9 mouse cellular contexts compared by ENCODE assay signal in genomic region chr13:41134901-41135300, GRCm38 (mm10). TPM values are rescaled to one million over a fixed set of nuclear protein-coding genes. Genes with fewer than 3 reads are reported as not detected.
A peak's percentile ranks its signal among the peaks of the same experiment; 100 is the strongest.
DNase-seq lines count a peak whose midpoint lies in the region; ATAC-seq and TF ChIP-seq lines count a peak whose summit lies in the region.
"Had no signal": no experiment of that assay in that cellular context is flagged by ENCODE, and none has a peak within 500 bp of the region (broad histone marks: within the 10 kb centered on the region; RNA-seq: fewer than 3 reads in every experiment).

No protein-coding gene starts in this region.

- no peak for ATAC-seq in midbrain, postnatal 0 days (ENCODE audit: low FRiP score)

- H3K9me3 ChIP-seq in midbrain, postnatal 0 days (ENCODE audit: low read length) = no peaks in the 10 kb centered on the region

- peak; percentile 31 to 47 for DNase-seq in heart, adult 2 months
- no peak for DNase-seq in heart, postnatal 25 days (ENCODE audit: low spot score)
- peak; percentile 21 for DNase-seq in MEL-GATA-1-ER (ENCODE audit: extremely low read depth, low read depth)
- peak; percentile 43 to 62 for DNase-seq in cerebellum, adult 18-20 months
- DNase-seq in gastrocnemius, postnatal 25 days = peak; percentile 12
- DNase-seq in layer of hippocampus, postnatal 36 days = peak; percentile 26 to 43
- DNase-seq in midbrain, postnatal 0 days (ENCODE audit: low spot score) = peak; percentile 87
- peak; percentile 85 for DNase-seq in testis, postnatal 10 days (ENCODE audit: low spot score)

- TF ChIP-seq POLR2A in heart, adult 2 months (IDR thresholded peaks at IDR 0.05; ENCODE audit: insufficient read depth, low read depth, low read length) = no peak

- H3K9ac ChIP-seq in heart, adult 2 months (ENCODE audit: low read depth, low read length) = no peak overlapping the region
- H3K9ac ChIP-seq in midbrain, postnatal 0 days (replicated peaks; ENCODE audit: low read length, poor library complexity, severe bottlenecking) = no peak overlapping the region

- H3K4me3 ChIP-seq in heart, adult 2 months = no peak overlapping the region
- H3K4me3 ChIP-seq in midbrain, postnatal 0 days (ENCODE audit: low read depth, low read length) = no peak overlapping the region

- H3K79me2 ChIP-seq in heart, adult 2 months (replicated peaks; ENCODE audit: control insufficient read depth, insufficient read depth, low read length) = no peaks in the 10 kb centered on the region

- no peaks in the 10 kb centered on the region for H3K36me3 ChIP-seq in heart, adult 2 months (ENCODE audit: control insufficient read depth, insufficient read depth, low read length)
- no peaks in the 10 kb centered on the region for H3K36me3 ChIP-seq in midbrain, postnatal 0 days (ENCODE audit: insufficient read depth, low read length)

- TF ChIP-seq EP300 in heart, adult 2 months (IDR thresholded peaks at IDR 0.05; ENCODE audit: insufficient read depth, low read depth, low read length) = no peak

- no peak overlapping the region for H3K4me2 ChIP-seq in midbrain, postnatal 0 days (ENCODE audit: low read depth, low read length, poor library complexity, severe bottlenecking)

- H3K27me3 ChIP-seq in heart, adult 2 months (ENCODE audit: control insufficient read depth, insufficient read depth, low read length) = no peaks in the 10 kb centered on the region; the same call in 1 of the 2 replicates
- H3K27me3 ChIP-seq in midbrain, postnatal 0 days (ENCODE audit: insufficient read depth, low read length) = no peaks in the 10 kb centered on the region; the same call in 1 of the 2 replicates

- WGBS in heart, adult 2 months = 8% methylated on average over 6 of the region's 6 CpGs
- 6% methylated on average over 6 of the region's 6 CpGs for WGBS in midbrain, postnatal 0 days

- no peaks in the 10 kb centered on the region for H3K4me1 ChIP-seq in heart, adult 2 months (ENCODE audit: control insufficient read depth, insufficient read depth, low read length)
- H3K4me1 ChIP-seq in midbrain, postnatal 0 days (ENCODE audit: insufficient read depth, low read length) = no peaks in the 10 kb centered on the region

- intact Hi-C loops in heart, adult 2 months (cut with DNase I) = loop anchor here (1.0 kb wide), 1 partner anchor 103 kb away; no protein-coding TSS in a partner anchor
- intact Hi-C loops in heart, postnatal 25 days (cut with DNase I) = no loop called here

- no peak overlapping the region for H3K27ac ChIP-seq in heart, adult 2 months
- no peak overlapping the region for H3K27ac ChIP-seq in midbrain, postnatal 0 days (ENCODE audit: low read depth, low read length)

- peak; percentile 83 for TF ChIP-seq CTCF in heart, adult 2 months (IDR thresholded peaks at IDR 0.05)
- TF ChIP-seq CTCF in midbrain, postnatal 0 days (IDR thresholded peaks at IDR 0.05) = peak; percentile 86

RNA-seq across cellular contexts. Expression of gene Sycp2l, which starts 20.8 kb away (rescaled TPM):
- not detected for total RNA-seq in heart, adult 2 months (2021)
- polyA plus RNA-seq in heart, adult 2 months (2012; rRNA removed) = not detected in 2 replicates
- total RNA-seq in heart, postnatal 25 days (2021) = not detected
- under 1 TPM in 1 of 2 experiments, not detected in 1; 0.13 TPM for total RNA-seq in gastrocnemius, postnatal 25 days (2021)
- not detected for total RNA-seq in layer of hippocampus, postnatal 36 days (2021)
- total RNA-seq in midbrain, postnatal 0 days (2014; rRNA removed) = 0.16 TPM in 1 of 2 replicates, not detected in the other
- not detected in 2 replicates for polyA plus RNA-seq in midbrain, postnatal 0 days (2015; fragmentation: Nextera tagmentation; extraction: Ambion mirVana)
- polyA plus RNA-seq: lung, embryonic 16.5 days had no signal

RNA-seq across cellular contexts. Expression of gene Gcm2, which starts 24.1 kb away (rescaled TPM):
- total RNA-seq in heart, adult 2 months (2021) = not detected
- polyA plus RNA-seq in heart, adult 2 months (2012; rRNA removed) = not detected in 2 replicates
- not detected for total RNA-seq in heart, postnatal 25 days (2021)
- total RNA-seq in gastrocnemius, postnatal 25 days (2021) = not detected
- total RNA-seq in layer of hippocampus, postnatal 36 days (2021) = not detected
- not detected in 2 replicates for total RNA-seq in midbrain, postnatal 0 days (2014; rRNA removed)
- not detected in 2 replicates for polyA plus RNA-seq in midbrain, postnatal 0 days (2015; fragmentation: Nextera tagmentation; extraction: Ambion mirVana)
- polyA plus RNA-seq: lung, embryonic 16.5 days had no signal

RNA-seq across cellular contexts. Expression of gene Mak, which starts 55.4 kb away (rescaled TPM):
- not detected for total RNA-seq in heart, adult 2 months (2021)
- 0.25 TPM in 1 of 2 replicates, not detected in the other for polyA plus RNA-seq in heart, adult 2 months (2012; rRNA removed)
- total RNA-seq in heart, postnatal 25 days (2021) = not detected
- not detected for total RNA-seq in gastrocnemius, postnatal 25 days (2021)
- total RNA-seq in layer of hippocampus, postnatal 36 days (2021) = 1 to 10 TPM in 1 of 2 experiments, under 1 TPM in 1; 0.52 to 1.0 TPM
- 1.1 and 2.3 TPM in 2 replicates for total RNA-seq in midbrain, postnatal 0 days (2014; rRNA removed)
- 2.1 and 2.2 TPM in 2 replicates for polyA plus RNA-seq in midbrain, postnatal 0 days (2015; fragmentation: Nextera tagmentation; extraction: Ambion mirVana)
